In genomic region chr4:126202303-126203181, GRCm38 (mm10) we compare ENCODE assay signal across 8 mouse cellular contexts. TPM values are rescaled to one million over a fixed set of nuclear protein-coding genes. Genes with fewer than 3 reads are reported as not detected.
A peak's percentile ranks its signal among the peaks of the same experiment; 100 is the strongest.
DNase-seq lines count a peak whose midpoint lies in the region; ATAC-seq and TF ChIP-seq lines count a peak whose summit lies in the region.

Gene Thrap3 (minus strand): TSS chr4:126202760.

- H3K4me3 ChIP-seq in heart, embryonic 12.5 days = peak within 1 kb of the TSS; percentile 72
- peak within 1 kb of the TSS; percentile 56 for H3K4me3 ChIP-seq in kidney, postnatal 0 days (replicated peaks; ENCODE audit: low read depth, low read length)
- H3K4me3 ChIP-seq in liver, embryonic 11.5 days (ENCODE audit: low read depth, low read length) = peak within 1 kb of the TSS; percentile 68
- H3K4me3 ChIP-seq in stomach, embryonic 14.5 days (ENCODE audit: low read depth, low read length) = peak within 1 kb of the TSS; percentile 62

- TF ChIP-seq CTCF in kidney, postnatal 0 days (IDR thresholded peaks at IDR 0.05; ENCODE audit: low read depth) = no peak

- H3K36me3 ChIP-seq in heart, embryonic 12.5 days = peaks cover 3% of the 10 kb centered on the region; the same call in 1 of the 2 replicates
- H3K36me3 ChIP-seq in kidney, postnatal 0 days (ENCODE audit: insufficient read depth, low read length) = no peaks in the 10 kb centered on the region
- peaks cover 2% of the 10 kb centered on the region; the same call in 1 of the 2 replicates for H3K36me3 ChIP-seq in liver, embryonic 11.5 days (ENCODE audit: control insufficient read depth, insufficient read depth, low read length)
- H3K36me3 ChIP-seq in stomach, embryonic 14.5 days (ENCODE audit: control insufficient read depth, insufficient read depth, low read length) = 0 out of 2 replicates have a peak, but pooled peaks cover 3% of the 10 kb centered on the region

- H3K27ac ChIP-seq in heart, embryonic 12.5 days (ENCODE audit: poor library complexity, severe bottlenecking) = peak within 1 kb of the TSS; percentile 98
- peak within 1 kb of the TSS; percentile 97 for H3K27ac ChIP-seq in kidney, postnatal 0 days
- H3K27ac ChIP-seq in liver, embryonic 11.5 days (ENCODE audit: low read depth, low read length) = peak within 1 kb of the TSS; percentile 92
- H3K27ac ChIP-seq in stomach, embryonic 14.5 days (ENCODE audit: low read length) = peak within 1 kb of the TSS; percentile 99

- under 1% methylated on average over 75 of the region's 75 CpGs for WGBS in heart, embryonic 12.5 days
- under 1% methylated on average over 72 of the region's 75 CpGs for WGBS in kidney, postnatal 0 days
- under 1% methylated on average over 74 of the region's 75 CpGs for WGBS in liver, embryonic 11.5 days
- under 1% methylated on average over 72 of the region's 75 CpGs for WGBS in stomach, embryonic 14.5 days

- H3K9ac ChIP-seq in heart, embryonic 12.5 days = peak within 1 kb of the TSS; percentile 89
- H3K9ac ChIP-seq in kidney, postnatal 0 days (ENCODE audit: low read depth, low read length) = peak within 1 kb of the TSS; percentile 81
- peak within 1 kb of the TSS; percentile 90 for H3K9ac ChIP-seq in liver, embryonic 11.5 days (ENCODE audit: low read depth, low read length)
- peak within 1 kb of the TSS; percentile 74 for H3K9ac ChIP-seq in stomach, embryonic 14.5 days (replicated peaks; ENCODE audit: low read depth, low read length)

- no peaks in the 10 kb centered on the region for H3K27me3 ChIP-seq in heart, embryonic 12.5 days (replicated peaks)
- H3K27me3 ChIP-seq in kidney, postnatal 0 days (ENCODE audit: insufficient read depth, low read length) = no peaks in the 10 kb centered on the region
- H3K27me3 ChIP-seq in liver, embryonic 11.5 days (replicated peaks; ENCODE audit: control insufficient read depth, insufficient read depth, low read length) = no peaks in the 10 kb centered on the region
- no peaks in the 10 kb centered on the region for H3K27me3 ChIP-seq in stomach, embryonic 14.5 days (ENCODE audit: control insufficient read depth, insufficient read depth, low read length)

- H3K4me1 ChIP-seq in heart, embryonic 12.5 days (replicated peaks) = peaks cover 43% of the 10 kb centered on the region
- H3K4me1 ChIP-seq in kidney, postnatal 0 days (replicated peaks; ENCODE audit: insufficient read depth, low read length) = peaks cover 24% of the 10 kb centered on the region
- H3K4me1 ChIP-seq in liver, embryonic 11.5 days (replicated peaks; ENCODE audit: control insufficient read depth, insufficient read depth, low read length) = peaks cover 45% of the 10 kb centered on the region
- H3K4me1 ChIP-seq in stomach, embryonic 14.5 days (ENCODE audit: control insufficient read depth, insufficient read depth, low read length) = peaks cover 26% of the 10 kb centered on the region

- peak; percentile 99 for DNase-seq in CD4-positive helper T cell, adult 2 months (ENCODE audit: low read depth, low spot score)
- DNase-seq in brain, embryonic 18.5 days (ENCODE audit: low read depth, low spot score) = peak; percentile 97
- peak; percentile 99 for DNase-seq in kidney, postnatal 0 days (ENCODE audit: low spot score)
- DNase-seq in liver, embryonic 11.5 days (ENCODE audit: low spot score) = peak; percentile 99
- DNase-seq in naive thymus-derived CD4-positive, alpha-beta T cell, adult 2 months (ENCODE audit: low read depth) = peak; percentile 97

- peak within 1 kb of the TSS; percentile 79 for H3K4me2 ChIP-seq in heart, embryonic 12.5 days
- H3K4me2 ChIP-seq in kidney, postnatal 0 days (ENCODE audit: low read length) = peak within 1 kb of the TSS; percentile 60
- peak within 1 kb of the TSS; percentile 89 for H3K4me2 ChIP-seq in liver, embryonic 11.5 days
- H3K4me2 ChIP-seq in stomach, embryonic 14.5 days (replicated peaks; ENCODE audit: low read depth, low read length) = peak within 1 kb of the TSS; percentile 79

- peak; percentile 88 for ATAC-seq in erythroid progenitor cell, adult 5-6 weeks (replicated peaks; ENCODE audit: low FRiP score, poor library complexity, severe bottlenecking)
- peak; percentile 98 for ATAC-seq in heart, embryonic 12.5 days (ENCODE audit: insufficient number of reproducible peaks, low FRiP score)
- peak; percentile 98 for ATAC-seq in kidney, postnatal 0 days (replicated peaks; ENCODE audit: low FRiP score, low read depth)
- peak; percentile 96 for ATAC-seq in liver, embryonic 11.5 days (replicated peaks; ENCODE audit: low FRiP score)
- ATAC-seq in stomach, embryonic 14.5 days (ENCODE audit: insufficient number of reproducible peaks, insufficient read depth, low FRiP score, low read depth) = peak; percentile 99

- no peaks in the 10 kb centered on the region for H3K9me3 ChIP-seq in heart, embryonic 12.5 days (replicated peaks)
- no peaks in the 10 kb centered on the region for H3K9me3 ChIP-seq in kidney, postnatal 0 days (replicated peaks; ENCODE audit: low read length)
- H3K9me3 ChIP-seq in liver, embryonic 11.5 days (ENCODE audit: control insufficient read depth, low read length) = no peaks in the 10 kb centered on the region
- H3K9me3 ChIP-seq in stomach, embryonic 14.5 days (ENCODE audit: control insufficient read depth, low read depth, low read length) = no peaks in the 10 kb centered on the region

RNA-seq across cellular contexts. Expression of gene Thrap3, which starts in this region (rescaled TPM):
- total RNA-seq in erythroid progenitor cell, adult 5-6 weeks (2015; ENCODE audit: low replicate concordance) = 169 and 213 TPM in 2 replicates
- 298 and 354 TPM in 2 replicates for total RNA-seq in erythroid progenitor cell, adult 5-6 weeks (2017; ENCODE audit: low replicate concordance)
- 177 and 191 TPM in 2 replicates for polyA plus RNA-seq in heart, embryonic 12.5 days (2016; fragmentation: Nextera tagmentation; extraction: Ambion mirVana)
- 136 and 156 TPM in 2 replicates for polyA plus RNA-seq in kidney, postnatal 0 days (2015; fragmentation: Nextera tagmentation; extraction: Ambion mirVana)
- 199 and 207 TPM in 2 replicates for polyA plus RNA-seq in liver, embryonic 11.5 days (2014; fragmentation: Nextera tagmentation; extraction: Ambion mirVana)
- polyA plus RNA-seq in stomach, embryonic 14.5 days (2014; fragmentation: Nextera tagmentation; extraction: Ambion mirVana) = 258 and 268 TPM in 2 replicates

Comparison
In these comparisons a context has a peak if more than half of its experiments do, and no peak if none do; other contexts are left out.
1. Peak in every context shown above with its lines: DNase-seq, ATAC-seq, H3K4me3 ChIP-seq and H3K27ac ChIP-seq.